Mouse (Mus musculus): ENCODE results near the gene A830031A19Rik.

DNA sequence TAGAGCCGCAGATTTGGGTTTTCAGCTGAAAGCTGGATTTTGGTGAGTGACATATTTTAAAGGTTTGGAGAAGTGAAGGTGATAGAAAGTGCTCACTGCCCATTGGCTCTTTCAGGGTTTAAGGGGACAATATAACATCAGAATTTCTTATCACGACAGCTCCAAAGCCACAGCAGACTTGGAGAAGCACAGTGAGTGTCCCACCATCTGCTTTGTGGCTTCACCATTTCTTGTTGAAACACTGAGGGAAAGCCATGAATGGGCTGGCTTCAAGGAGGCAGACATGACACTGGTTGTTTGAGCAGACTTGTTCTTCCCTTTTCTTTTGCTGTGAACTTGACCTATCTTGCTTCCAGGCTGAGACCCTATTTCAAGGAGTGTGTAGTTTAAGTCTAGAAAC is 49.1 kb upstream of the A830031A19Rik start:
- TF ChIP-seq CTCF (IDR thresholded peaks at IDR 0.05; ENCODE audit: extremely low read depth, insufficient read depth, low read length) (no peak), POLR2A (IDR thresholded peaks at IDR 0.05; ENCODE audit: extremely low read depth, insufficient read depth, low read length) (no peak)

Data from cortical plate, adult 2 months (tissue).